In genomic region chr17:7284297-7284910, GRCm38 (mm10) we compare ENCODE assay signal across 8 mouse cellular contexts. TPM values are rescaled to one million over a fixed set of nuclear protein-coding genes. Genes with fewer than 3 reads are reported as not detected.
A peak's percentile ranks its signal among the peaks of the same experiment; 100 is the strongest.
DNase-seq lines count a peak whose midpoint lies in the region; ATAC-seq and TF ChIP-seq lines count a peak whose summit lies in the region.
"Had no signal": no experiment of that assay in that cellular context is flagged by ENCODE, and none has a peak within 500 bp of the region (broad histone marks: within the 10 kb centered on the region; RNA-seq: fewer than 3 reads in every experiment).

No protein-coding gene starts in this region.

- H3K9me3 ChIP-seq in limb, embryonic 14.5 days (ENCODE audit: control insufficient read depth, low read length) = no peaks in the 10 kb centered on the region
- H3K9me3 ChIP-seq in limb, embryonic 10.5 days (replicated peaks) = no peaks in the 10 kb centered on the region
- H3K9me3 ChIP-seq in intestine, embryonic 15.5 days = no peaks in the 10 kb centered on the region
- H3K9me3 ChIP-seq in neural tube, embryonic 14.5 days (ENCODE audit: control insufficient read depth, low read length) = no peaks in the 10 kb centered on the region

- peak; percentile 50 for DNase-seq in limb, embryonic 14.5 days (ENCODE audit: low spot score)
- DNase-seq in limb, embryonic 10.5 days (ENCODE audit: low spot score) = no peak
- DNase-seq in heart, adult 18-20 months = peak; percentile 79 to 83
- DNase-seq in urinary bladder, postnatal 25 days (ENCODE audit: low spot score) = no peak
- DNase-seq in spleen, postnatal 4 days (ENCODE audit: low spot score in 2 of 2) = no peak

- H3K4me1 ChIP-seq in limb, embryonic 14.5 days (ENCODE audit: control insufficient read depth, insufficient read depth, low read length) = no peaks in the 10 kb centered on the region
- no peaks in the 10 kb centered on the region for H3K4me1 ChIP-seq in limb, embryonic 10.5 days
- 0 out of 2 replicates have a peak, but pooled peaks cover 5% of the 10 kb centered on the region for H3K4me1 ChIP-seq in intestine, embryonic 15.5 days (replicated peaks)
- H3K4me1 ChIP-seq in neural tube, embryonic 14.5 days (ENCODE audit: control insufficient read depth, insufficient read depth, low read length) = 0 out of 2 replicates have a peak, but pooled peaks cover 2% of the 10 kb centered on the region

- peaks cover 17% of the 10 kb centered on the region for H3K36me3 ChIP-seq in limb, embryonic 14.5 days (ENCODE audit: control insufficient read depth, insufficient read depth, low read length)
- H3K36me3 ChIP-seq in limb, embryonic 10.5 days = peaks cover 37% of the 10 kb centered on the region
- no peaks in the 10 kb centered on the region for H3K36me3 ChIP-seq in intestine, embryonic 15.5 days
- H3K36me3 ChIP-seq in neural tube, embryonic 14.5 days (ENCODE audit: control insufficient read depth, insufficient read depth, low read length) = 0 out of 2 replicates have a peak, but pooled peaks cover 3% of the 10 kb centered on the region

- H3K27ac ChIP-seq in limb, embryonic 14.5 days (replicated peaks; ENCODE audit: low read depth, low read length) = no peak overlapping the region
- H3K27ac ChIP-seq in limb, embryonic 10.5 days = no peak overlapping the region
- H3K27ac ChIP-seq in intestine, embryonic 15.5 days = peak overlapping the region; percentile 48; the same call in 1 of the 2 replicates
- H3K27ac ChIP-seq in neural tube, embryonic 14.5 days (ENCODE audit: low read depth, low read length) = no peak overlapping the region

- TF ChIP-seq POLR2A in limb, embryonic 14.5 days (IDR thresholded peaks at IDR 0.05; ENCODE audit: borderline replicate concordance, extremely low read depth, insufficient read depth, insufficient read length) = no peak

- no peak overlapping the region for H3K4me3 ChIP-seq in limb, embryonic 14.5 days (replicated peaks; ENCODE audit: low read length)
- no peak overlapping the region for H3K4me3 ChIP-seq in limb, embryonic 10.5 days
- H3K4me3 ChIP-seq in intestine, embryonic 15.5 days (replicated peaks) = no peak overlapping the region
- no peak overlapping the region for H3K4me3 ChIP-seq in neural tube, embryonic 14.5 days (ENCODE audit: low read depth, low read length)

- 87% methylated on average over 8 of the region's 8 CpGs for WGBS in limb, embryonic 14.5 days
- 91% methylated on average over 8 of the region's 8 CpGs for WGBS in limb, embryonic 10.5 days
- WGBS in intestine, embryonic 15.5 days = 60% methylated on average over 8 of the region's 8 CpGs
- 81% methylated on average over 8 of the region's 8 CpGs for WGBS in neural tube, embryonic 14.5 days

- no peak overlapping the region for H3K4me2 ChIP-seq in limb, embryonic 14.5 days (replicated peaks; ENCODE audit: low read depth, low read length, severe bottlenecking)
- H3K4me2 ChIP-seq in intestine, embryonic 15.5 days (replicated peaks) = no peak overlapping the region
- H3K4me2 ChIP-seq in neural tube, embryonic 14.5 days (ENCODE audit: low read depth, low read length) = no peak overlapping the region

- ATAC-seq in limb, embryonic 14.5 days (ENCODE audit: low FRiP score, low read depth) = no peak
- ATAC-seq in intestine, embryonic 15.5 days = peak; percentile 52
- ATAC-seq in neural tube, embryonic 14.5 days (ENCODE audit: low read depth) = peak; percentile 11; the same call in 1 of the 2 replicates

- no peak overlapping the region for H3K9ac ChIP-seq in limb, embryonic 14.5 days (ENCODE audit: low read depth, low read length, severe bottlenecking)
- H3K9ac ChIP-seq in intestine, embryonic 15.5 days = no peak overlapping the region
- no peak overlapping the region for H3K9ac ChIP-seq in neural tube, embryonic 14.5 days (replicated peaks; ENCODE audit: low read depth, low read length)

- no peaks in the 10 kb centered on the region for H3K27me3 ChIP-seq in limb, embryonic 14.5 days (ENCODE audit: control insufficient read depth, insufficient read depth, low read length)
- H3K27me3 ChIP-seq in limb, embryonic 10.5 days (ENCODE audit: low read depth, poor library complexity, severe bottlenecking) = no peaks in the 10 kb centered on the region
- H3K27me3 ChIP-seq in intestine, embryonic 15.5 days (replicated peaks) = no peaks in the 10 kb centered on the region
- H3K27me3 ChIP-seq in neural tube, embryonic 14.5 days (ENCODE audit: control insufficient read depth, insufficient read depth, low read length) = no peaks in the 10 kb centered on the region

RNA-seq across cellular contexts. Expression of gene Tcp10a, which starts 40.0 kb away (rescaled TPM):
- polyA plus RNA-seq in limb, embryonic 14.5 days (2012; rRNA removed) = not detected in 2 replicates
- polyA plus RNA-seq in limb, embryonic 14.5 days (2014; fragmentation: Nextera tagmentation; extraction: Ambion mirVana) = not detected in 2 replicates
- polyA plus RNA-seq in limb, embryonic 10.5 days (2016; fragmentation: Nextera tagmentation; extraction: Ambion mirVana) = not detected in 2 replicates
- total RNA-seq in heart, adult 18-20 months (2021) = not detected
- polyA plus RNA-seq in intestine, embryonic 15.5 days (2015; fragmentation: Nextera tagmentation; extraction: Ambion mirVana) = not detected in 2 replicates
- polyA plus RNA-seq in neural tube, embryonic 14.5 days (2014; fragmentation: Nextera tagmentation; extraction: Ambion mirVana) = 0.18 TPM in 1 of 2 replicates, not detected in the other
- total RNA-seq: gastrocnemius, postnatal 4 days had no signal

Comparison
In these comparisons a context has a peak if more than half of its experiments do, and no peak if none do; other contexts are left out.
1. DNase-seq: peak in limb, embryonic 14.5 days (single experiment) and heart, adult 18-20 months (2 of 2); none in limb, embryonic 10.5 days (single experiment), urinary bladder, postnatal 25 days (single experiment) and spleen, postnatal 4 days (0 of 2).